Mouse (Mus musculus): ENCODE measurements around the gene Gm10647. TPM values are rescaled to one million over a fixed set of nuclear protein-coding genes. Genes with fewer than 3 reads are reported as not detected.
"Not testable (repeated sequence)": the region's sequence is repeated elsewhere in the genome, so short reads cannot be mapped to it uniquely, and the experiment has no call there.

Gene Gm10647
- polyA plus RNA-seq, 1 experiment from 2014 or later: not detected

GRCm38 (mm10) chr9:66794629-66795463 is 2.0 kb upstream of the Gm10647 start:
- 3% methylated on average over 43 of the region's 43 CpGs for WGBS
- peak overlapping the region; percentile 43 for H3K9ac ChIP-seq (ENCODE audit: low read depth, low read length)
- no peaks in the 10 kb centered on the region for H3K36me3 ChIP-seq (ENCODE audit: control insufficient read depth, insufficient read depth, low read length)
- H3K4me2 ChIP-seq: peak overlapping the region; percentile 98
- H3K4me3 ChIP-seq (ENCODE audit: low read depth, low read length): peak overlapping the region; percentile 65
- peaks cover 6% of the 10 kb centered on the region; the same call in 1 of the 2 replicates for H3K4me1 ChIP-seq (replicated peaks; ENCODE audit: control insufficient read depth, insufficient read depth, low read length)
- H3K27ac ChIP-seq (ENCODE audit: low read depth, low read length): peak overlapping the region; percentile 73; the same call in 1 of the 2 replicates
- H3K9me3 ChIP-seq (ENCODE audit: control insufficient read depth, low read length): no peaks in the 10 kb centered on the region
- ATAC-seq (replicated peaks; ENCODE audit: low FRiP score): no peak; the same call in 1 of the 2 replicates
- no peaks in the 10 kb centered on the region for H3K27me3 ChIP-seq (replicated peaks; ENCODE audit: control insufficient read depth, insufficient read depth, low read length)
- DNase-seq (ENCODE audit: low spot score): no peak

GRCm38 (mm10) chr9:66795464-66796324 is 1.1 kb upstream of the Gm10647 start, which contains the start of gene Aph1b:
Gene Aph1b (minus strand): TSS chr9:66795490.
- H3K27ac ChIP-seq (ENCODE audit: low read depth, low read length): peak within 1 kb of the TSS; percentile 73
- H3K4me1 ChIP-seq (replicated peaks; ENCODE audit: control insufficient read depth, insufficient read depth, low read length): peaks cover 6% of the 10 kb centered on the region; the same call in 1 of the 2 replicates
- WGBS: 1% methylated on average over 42 of the region's 42 CpGs
- ATAC-seq (replicated peaks; ENCODE audit: low FRiP score): peak; percentile 99
- no peaks in the 10 kb centered on the region for H3K27me3 ChIP-seq (replicated peaks; ENCODE audit: control insufficient read depth, insufficient read depth, low read length)
- H3K9me3 ChIP-seq (ENCODE audit: control insufficient read depth, low read length): no peaks in the 10 kb centered on the region
- peak within 1 kb of the TSS; percentile 43 for H3K9ac ChIP-seq (ENCODE audit: low read depth, low read length)
- H3K36me3 ChIP-seq (ENCODE audit: control insufficient read depth, insufficient read depth, low read length): no peaks in the 10 kb centered on the region
- peak within 1 kb of the TSS; percentile 65 for H3K4me3 ChIP-seq (ENCODE audit: low read depth, low read length)
- H3K4me2 ChIP-seq: peak within 1 kb of the TSS; percentile 98
- DNase-seq (ENCODE audit: low spot score): peak; percentile 98

- H3K27ac ChIP-seq (ENCODE audit: low read depth, low read length): no peak overlapping the region
- H3K4me3 ChIP-seq (ENCODE audit: low read depth, low read length): peak overlapping the region; percentile 17; the same call in 1 of the 2 replicates
- no peaks in the 10 kb centered on the region for H3K9me3 ChIP-seq (ENCODE audit: control insufficient read depth, low read length)
- peaks cover 22% of the 10 kb centered on the region for H3K27me3 ChIP-seq (replicated peaks; ENCODE audit: control insufficient read depth, insufficient read depth, low read length)
- H3K36me3 ChIP-seq (ENCODE audit: control insufficient read depth, insufficient read depth, low read length): no peaks in the 10 kb centered on the region
- ATAC-seq (replicated peaks; ENCODE audit: low FRiP score): no peak
- H3K9ac ChIP-seq (ENCODE audit: low read depth, low read length): no peak overlapping the region
- WGBS: 26% methylated on average over 12 of the region's 12 CpGs
- DNase-seq (ENCODE audit: low spot score): no peak
- H3K4me2 ChIP-seq: peak overlapping the region; percentile 48
- H3K4me1 ChIP-seq (replicated peaks; ENCODE audit: control insufficient read depth, insufficient read depth, low read length): peaks cover 5% of the 10 kb centered on the region; the same call in 1 of the 2 replicates
These were observed 5.1 kb downstream of the Gm10647 start for GRCm38 (mm10) chr9:66801947-66802346.

GRCm38 (mm10) chr9:66805951-66806350 is 9.1 kb downstream of the Gm10647 start:
- not testable (repeated sequence) for H3K36me3 ChIP-seq (ENCODE audit: control insufficient read depth, insufficient read depth, low read length); ATAC-seq (replicated peaks; ENCODE audit: low FRiP score); H3K4me3 ChIP-seq (ENCODE audit: low read depth, low read length); DNase-seq (ENCODE audit: low spot score); H3K9me3 ChIP-seq (ENCODE audit: control insufficient read depth, low read length); H3K4me1 ChIP-seq (replicated peaks; ENCODE audit: control insufficient read depth, insufficient read depth, low read length); H3K27ac ChIP-seq (ENCODE audit: low read depth, low read length); H3K9ac ChIP-seq (ENCODE audit: low read depth, low read length)
- Histone ChIP-seq H3K4me2 (peak overlapping the region; percentile 56), H3K27me3 (replicated peaks; ENCODE audit: control insufficient read depth, insufficient read depth, low read length) (peaks cover 30% of the 10 kb centered on the region)
- WGBS: 3% methylated on average over 30 of the region's 37 CpGs

- WGBS: 42% methylated on average over 2 of the region's 2 CpGs
- Histone ChIP-seq H3K9ac (ENCODE audit: low read depth, low read length) (no peak overlapping the region), H3K27me3 (replicated peaks; ENCODE audit: control insufficient read depth, insufficient read depth, low read length) (no peaks in the 10 kb centered on the region; the same call in 1 of the 2 replicates), H3K36me3 (ENCODE audit: control insufficient read depth, insufficient read depth, low read length) (no peaks in the 10 kb centered on the region), H3K27ac (ENCODE audit: low read depth, low read length) (no peak overlapping the region), H3K4me2 (no peak overlapping the region), H3K4me3 (ENCODE audit: low read depth, low read length) (no peak overlapping the region), H3K4me1 (replicated peaks; ENCODE audit: control insufficient read depth, insufficient read depth, low read length) (no peaks in the 10 kb centered on the region), H3K9me3 (ENCODE audit: control insufficient read depth, low read length) (no peaks in the 10 kb centered on the region)
- DNase-seq (ENCODE audit: low spot score) (no peak), ATAC-seq (replicated peaks; ENCODE audit: low FRiP score) (no peak)
These were observed 16.6 kb downstream of the Gm10647 start for GRCm38 (mm10) chr9:66813392-66813791.

GRCm38 (mm10) chr9:66820996-66821395 is 24.2 kb downstream of the Gm10647 start:
- no peaks in the 10 kb centered on the region for H3K27me3 ChIP-seq (replicated peaks; ENCODE audit: control insufficient read depth, insufficient read depth, low read length)
- H3K9me3 ChIP-seq (ENCODE audit: control insufficient read depth, low read length): no peaks in the 10 kb centered on the region
- no peak for DNase-seq (ENCODE audit: low spot score)
- H3K4me1 ChIP-seq (replicated peaks; ENCODE audit: control insufficient read depth, insufficient read depth, low read length): no peaks in the 10 kb centered on the region
- ATAC-seq (replicated peaks; ENCODE audit: low FRiP score): no peak
- H3K9ac ChIP-seq (ENCODE audit: low read depth, low read length): no peak overlapping the region
- no peak overlapping the region for H3K27ac ChIP-seq (ENCODE audit: low read depth, low read length)
- H3K36me3 ChIP-seq (ENCODE audit: control insufficient read depth, insufficient read depth, low read length): no peaks in the 10 kb centered on the region
- H3K4me2 ChIP-seq: no peak overlapping the region
- 55% methylated on average over 5 of the region's 5 CpGs for WGBS
- H3K4me3 ChIP-seq (ENCODE audit: low read depth, low read length): no peak overlapping the region

GRCm38 (mm10) chr9:66822255-66822654 is 25.4 kb downstream of the Gm10647 start:
- H3K27me3 ChIP-seq (replicated peaks; ENCODE audit: control insufficient read depth, insufficient read depth, low read length); DNase-seq (ENCODE audit: low spot score); H3K4me3 ChIP-seq (ENCODE audit: low read depth, low read length); H3K9ac ChIP-seq (ENCODE audit: low read depth, low read length); H3K9me3 ChIP-seq (ENCODE audit: control insufficient read depth, low read length); ATAC-seq (replicated peaks; ENCODE audit: low FRiP score); H3K27ac ChIP-seq (ENCODE audit: low read depth, low read length); H3K4me1 ChIP-seq (replicated peaks; ENCODE audit: control insufficient read depth, insufficient read depth, low read length); H3K4me2 ChIP-seq; H3K36me3 ChIP-seq (ENCODE audit: control insufficient read depth, insufficient read depth, low read length): not testable (repeated sequence)
- WGBS: no CpG with 5 or more reads among the region's 5 CpGs

- H3K27ac ChIP-seq (ENCODE audit: low read depth, low read length): no peak overlapping the region
- WGBS: 40% methylated on average over 1 of the region's 1 CpGs
- no peak for DNase-seq (ENCODE audit: low spot score)
- ATAC-seq (replicated peaks; ENCODE audit: low FRiP score): no peak
- no peaks in the 10 kb centered on the region for H3K4me1 ChIP-seq (replicated peaks; ENCODE audit: control insufficient read depth, insufficient read depth, low read length)
- H3K27me3 ChIP-seq (replicated peaks; ENCODE audit: control insufficient read depth, insufficient read depth, low read length): no peaks in the 10 kb centered on the region
- H3K9ac ChIP-seq (ENCODE audit: low read depth, low read length): no peak overlapping the region
- H3K9me3 ChIP-seq (ENCODE audit: control insufficient read depth, low read length): no peaks in the 10 kb centered on the region
- H3K4me3 ChIP-seq (ENCODE audit: low read depth, low read length): no peak overlapping the region
- H3K4me2 ChIP-seq: no peak overlapping the region
- no peaks in the 10 kb centered on the region for H3K36me3 ChIP-seq (ENCODE audit: control insufficient read depth, insufficient read depth, low read length)
These were observed 29.2 kb downstream of the Gm10647 start for GRCm38 (mm10) chr9:66825990-66826389.
